Mouse (Mus musculus) bone marrow, adult 2 months (tissue): Measurements from ENCODE around the gene Tmprss12.
"Not testable (repeated sequence)": the region's sequence is repeated elsewhere in the genome, so short reads cannot be mapped to it uniquely, and the experiment has no call there.

Experiments used
- CTCF ChIP-seq: fragments of 200-500 bp; IDR thresholded peaks from 2 replicates; pipeline ENCODE4 v1.5.1; 2011; ENCODE audit warnings: low read length, control low read depth; ENCODE audit not compliant: control insufficient read depth, insufficient read depth
- POLR2A ChIP-seq: fragments of 200-500 bp; IDR thresholded peaks from 2 replicates; pipeline ENCODE4 v1.6.1; 2011; ENCODE audit warnings: low read depth, mild to moderate bottlenecking, control low read depth, low read length, borderline replicate concordance; ENCODE audit not compliant: control insufficient read depth

DNA sequence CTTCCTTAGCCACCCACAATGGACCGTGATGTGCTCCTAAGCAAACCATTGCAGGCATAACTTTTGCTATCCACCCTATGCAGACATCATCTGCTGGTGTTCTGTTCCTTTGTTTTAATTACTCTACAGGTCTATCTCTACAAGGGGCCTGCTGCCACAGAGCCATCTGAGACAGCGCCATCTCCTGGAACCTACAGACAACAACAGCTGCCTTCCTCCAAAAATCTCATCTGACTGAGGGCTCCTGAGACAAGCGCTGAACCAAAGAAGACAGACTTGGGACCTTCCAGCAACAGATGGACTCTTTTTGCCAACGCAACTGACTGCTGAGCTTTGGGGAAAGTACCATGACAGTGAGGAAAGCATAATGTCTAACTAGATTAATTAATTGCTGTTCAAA, 47.5 kb downstream of the Tmprss12 start:
- TF ChIP-seq CTCF, result 0 out of 2 replicates have a peak, but pooled peaks have one; percentile 12
- TF ChIP-seq POLR2A, result not testable (repeated sequence)
